Mouse (Mus musculus) hindbrain, embryonic 15.5 days (tissue): ENCODE measurements at regions not wholly inside any gene's neighbourhood (a gene's known extent, or its start where the extent isn't known, plus 50 kb on each side); places are given as distances from the start of the nearest gene placed in this dataset.
"Not testable (repeated sequence)": the region's sequence is repeated elsewhere in the genome, so short reads cannot be mapped to it uniquely, and the experiment has no call there.

Experiments
- ATAC-seq: fragments of 200-750 bp; cut with Nextera tagmentation; 2 replicates; pipeline ENCODE4 v1.8.0; 2017; ENCODE audit warnings: low read depth, moderate number of reproducible peaks, moderate TSS enrichment; ENCODE audit not compliant: low FRiP score
- H3K27ac ChIP-seq: fragments of 300-500 bp; sonication (generic); replicated peaks from 2 replicates; pipeline ENCODE4 v1.5.1; 2015; ENCODE audit warnings: mild to moderate bottlenecking, inconsistent platforms
- H3K27me3 ChIP-seq: fragments of 300-500 bp; sonication (generic); 2 replicates; pipeline ENCODE4 v1.6.1; 2015; ENCODE audit warnings: control low read depth, inconsistent platforms
- H3K36me3 ChIP-seq: fragments of 300-500 bp; sonication (generic); 2 replicates; pipeline ENCODE4 v1.6.1; 2015; ENCODE audit warnings: control low read depth, inconsistent platforms
- H3K4me1 ChIP-seq: fragments of 300-500 bp; sonication (generic); replicated peaks from 2 replicates; pipeline ENCODE4 v1.6.1; 2015; ENCODE audit warnings: control low read depth, inconsistent platforms
- H3K4me2 ChIP-seq: fragments of 300-500 bp; sonication (generic); 2 replicates; pipeline ENCODE4 v1.6.1; 2015; ENCODE audit warnings: moderate library complexity, mild to moderate bottlenecking, inconsistent platforms
- H3K4me3 ChIP-seq: fragments of 300-500 bp; sonication (generic); 2 replicates; pipeline ENCODE4 v1.5.1; 2015; ENCODE audit warnings: mild to moderate bottlenecking, inconsistent platforms
- H3K9ac ChIP-seq: fragments of 300-500 bp; sonication (generic); 2 replicates; pipeline ENCODE4 v1.6.1; 2015; ENCODE audit warnings: inconsistent platforms
- H3K9me3 ChIP-seq: fragments of 300-500 bp; sonication (generic); 2 replicates; pipeline ENCODE4 v1.6.1; 2016; ENCODE audit warnings: control low read depth, inconsistent platforms
- WGBS: fragments of 180-500 bp; shearing (Covaris S2); methylation state at CpG from one replicate; pipeline ENCODE4 v1.1.7; 2015; 5-methylcytosine and 5-hydroxymethylcytosine counted together

DNA sequence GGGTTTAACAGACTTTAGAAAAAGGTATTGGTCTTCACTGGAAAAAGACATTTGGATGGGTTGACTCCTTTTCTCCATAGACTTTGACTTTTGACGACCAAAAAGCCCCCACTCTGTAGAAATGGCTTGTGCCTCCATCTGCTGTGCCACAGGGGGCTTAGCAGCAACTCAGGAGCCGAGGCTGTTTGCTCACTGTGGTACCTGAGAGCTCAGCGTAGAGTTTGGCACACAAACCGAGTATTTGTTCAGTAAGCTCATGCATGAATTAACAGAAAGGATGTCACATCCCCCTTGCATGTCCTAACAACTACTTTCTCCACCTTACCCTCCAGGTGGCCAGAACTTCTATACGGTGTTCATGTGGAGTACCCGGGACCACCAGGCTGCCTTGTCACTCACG lies 149.7 kb upstream of the Map1b start:
- Histone ChIP-seq H3K9ac (no peak overlapping the region), H3K4me3 (no peak overlapping the region), H3K27ac (no peak overlapping the region), H3K4me1 (peaks cover 5% of the 10 kb centered on the region), H3K4me2 (no peak overlapping the region), H3K36me3 (no peaks in the 10 kb centered on the region), H3K27me3 (no peaks in the 10 kb centered on the region), H3K9me3 (no peaks in the 10 kb centered on the region)
- ATAC-seq = no peak
- 60% methylated on average over 7 of the region's 7 CpGs for WGBS

- H3K9ac ChIP-seq, H3K36me3 ChIP-seq, H3K27ac ChIP-seq, H3K27me3 ChIP-seq, H3K4me2 ChIP-seq, H3K4me1 ChIP-seq, H3K9me3 ChIP-seq, H3K4me3 ChIP-seq, ATAC-seq: not testable (repeated sequence)
- 93% methylated on average over 12 of the region's 12 CpGs for WGBS
Observed at GRCm38 (mm10) chr13:99663422-99663821, 147.1 kb upstream of the Map1b start.

- peak; percentile 21; the same call in 1 of the 2 replicates for ATAC-seq
- WGBS = 66% methylated on average over 6 of the region's 6 CpGs
- H3K27ac ChIP-seq = no peak overlapping the region
Observed at GRCm38 (mm10) chr13:99647661-99648204, 131.4 kb upstream of the Map1b start.

GRCm38 (mm10) chr13:99644771-99645170 lies 128.4 kb upstream of the Map1b start:
- 66% methylated on average over 1 of the region's 1 CpGs for WGBS
- H3K9me3 ChIP-seq = no peaks in the 10 kb centered on the region
- no peaks in the 10 kb centered on the region for H3K27me3 ChIP-seq
- H3K27ac ChIP-seq = peak overlapping the region; percentile 13; the same call in 1 of the 2 replicates
- no peaks in the 10 kb centered on the region for H3K36me3 ChIP-seq
- ATAC-seq = peak; percentile 46
- H3K4me1 ChIP-seq = peaks cover 27% of the 10 kb centered on the region
- H3K9ac ChIP-seq = no peak overlapping the region
- H3K4me3 ChIP-seq = no peak overlapping the region
- H3K4me2 ChIP-seq = no peak overlapping the region

More at GRCm38 (mm10) chr13:99647661-99648204, 131.4 kb upstream of the Map1b start:
- no peak overlapping the region for H3K4me3 ChIP-seq
- no peak overlapping the region for H3K9ac ChIP-seq
- peaks cover 15% of the 10 kb centered on the region for H3K4me1 ChIP-seq
- no peaks in the 10 kb centered on the region for H3K27me3 ChIP-seq
- H3K36me3 ChIP-seq = no peaks in the 10 kb centered on the region
- H3K4me2 ChIP-seq = no peak overlapping the region
- H3K9me3 ChIP-seq = no peaks in the 10 kb centered on the region

GRCm38 (mm10) chr13:99642811-99643210 lies 126.5 kb upstream of the Map1b start:
- Histone ChIP-seq H3K4me1 (peaks cover 27% of the 10 kb centered on the region), H3K9ac (no peak overlapping the region), H3K36me3 (no peaks in the 10 kb centered on the region), H3K4me2 (no peak overlapping the region), H3K27ac (peak overlapping the region; percentile 6; the same call in 1 of the 2 replicates), H3K4me3 (no peak overlapping the region), H3K27me3 (no peaks in the 10 kb centered on the region), H3K9me3 (no peaks in the 10 kb centered on the region)
- WGBS = 46% methylated on average over 5 of the region's 5 CpGs
- ATAC-seq = no peak

DNA sequence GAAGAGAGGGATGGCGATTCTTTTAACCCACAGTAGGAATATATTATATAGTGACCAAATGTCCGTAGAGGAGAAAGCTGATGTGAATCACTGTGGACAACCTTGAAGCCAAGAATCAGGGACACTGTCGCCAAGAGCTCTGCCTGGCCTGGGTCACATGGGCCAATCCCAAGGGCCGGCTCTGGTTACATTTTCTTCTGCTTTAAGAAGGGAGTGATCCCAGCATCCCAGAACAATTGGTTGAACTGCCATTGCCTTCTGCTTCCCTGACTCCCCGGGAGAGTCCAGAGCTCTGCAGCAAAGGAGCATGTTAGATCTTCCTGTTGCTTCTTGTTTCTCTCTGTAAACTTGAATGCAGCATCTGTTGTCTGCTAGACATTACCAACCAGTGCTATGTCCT lies 126.0 kb upstream of the Map1b start:
- Histone ChIP-seq H3K4me3 (no peak overlapping the region), H3K27me3 (no peaks in the 10 kb centered on the region), H3K4me2 (no peak overlapping the region), H3K4me1 (peaks cover 27% of the 10 kb centered on the region), H3K9me3 (no peaks in the 10 kb centered on the region), H3K27ac (peak overlapping the region; percentile 35), H3K9ac (no peak overlapping the region), H3K36me3 (no peaks in the 10 kb centered on the region)
- WGBS = 53% methylated on average over 5 of the region's 5 CpGs
- ATAC-seq = no peak

DNA sequence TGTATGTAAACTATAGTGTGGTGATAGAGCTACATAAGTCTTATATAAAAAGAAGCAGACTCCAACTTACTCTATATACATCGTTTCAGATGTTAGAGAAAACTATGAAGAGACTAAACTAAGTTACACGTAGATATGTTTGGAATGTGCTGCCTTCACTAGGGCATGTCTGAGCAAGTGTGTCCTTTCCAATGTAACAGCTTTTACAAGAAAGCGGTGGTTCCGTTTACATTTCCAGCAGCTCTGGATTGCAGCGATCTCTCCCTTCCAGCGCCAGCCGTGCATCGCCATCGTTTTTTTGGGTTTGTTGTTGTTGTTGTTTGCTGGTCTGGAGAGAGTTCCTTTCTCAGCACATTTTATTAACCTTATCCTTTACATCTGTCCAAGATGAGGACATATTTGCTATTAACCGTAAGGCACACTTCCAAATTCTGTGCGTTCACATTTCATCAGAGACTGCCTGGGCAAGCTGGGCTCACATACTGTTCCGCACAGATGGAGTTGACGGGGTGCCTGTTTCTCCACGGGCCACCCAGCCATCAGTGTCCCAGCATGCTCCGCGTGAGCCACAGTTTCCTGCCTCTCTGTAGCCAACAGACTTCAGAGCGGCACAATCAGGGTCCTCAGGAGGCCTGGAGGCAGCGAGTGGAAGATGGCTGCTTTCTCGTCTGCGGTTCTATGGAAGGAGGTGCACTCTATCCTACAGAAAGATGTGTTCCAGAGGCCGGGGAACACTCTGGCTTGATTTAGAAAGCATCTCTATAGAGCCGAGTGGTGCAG lies 125.2 kb upstream of the Map1b start:
- Histone ChIP-seq H3K4me2 (0 out of 2 replicates have a peak overlapping the region, but pooled peaks have one; percentile 11), H3K4me3 (no peak overlapping the region), H3K9ac (no peak overlapping the region), H3K9me3 (no peaks in the 10 kb centered on the region), H3K27me3 (no peaks in the 10 kb centered on the region), H3K36me3 (no peaks in the 10 kb centered on the region), H3K27ac (peak overlapping the region; percentile 35), H3K4me1 (peaks cover 27% of the 10 kb centered on the region)
- WGBS = 67% methylated on average over 22 of the region's 22 CpGs
- peak; percentile 35; the same call in 1 of the 2 replicates for ATAC-seq

- no peak overlapping the region for H3K27ac ChIP-seq
- no peak overlapping the region for H3K4me3 ChIP-seq
- no peak overlapping the region for H3K9ac ChIP-seq
- no peak for ATAC-seq
- WGBS = 79% methylated on average over 5 of the region's 5 CpGs
- H3K4me1 ChIP-seq = no peaks in the 10 kb centered on the region
- H3K4me2 ChIP-seq = no peak overlapping the region
- no peaks in the 10 kb centered on the region for H3K27me3 ChIP-seq
- no peaks in the 10 kb centered on the region for H3K9me3 ChIP-seq
- H3K36me3 ChIP-seq = no peaks in the 10 kb centered on the region
Observed at GRCm38 (mm10) chr13:99632706-99633105, 116.4 kb upstream of the Map1b start.

GRCm38 (mm10) chr13:99630800-99631199 lies 114.5 kb upstream of the Map1b start:
- WGBS = 89% methylated on average over 3 of the region's 3 CpGs
- no peaks in the 10 kb centered on the region for H3K36me3 ChIP-seq
- no peak overlapping the region for H3K9ac ChIP-seq
- no peaks in the 10 kb centered on the region for H3K9me3 ChIP-seq
- no peak overlapping the region for H3K4me3 ChIP-seq
- no peak for ATAC-seq
- H3K27me3 ChIP-seq = no peaks in the 10 kb centered on the region
- H3K4me1 ChIP-seq = no peaks in the 10 kb centered on the region
- no peak overlapping the region for H3K4me2 ChIP-seq
- no peak overlapping the region for H3K27ac ChIP-seq

- 96% methylated on average over 22 of the region's 22 CpGs for WGBS
- Histone ChIP-seq H3K36me3 (no peaks in the 10 kb centered on the region), H3K27me3 (no peaks in the 10 kb centered on the region), H3K9ac (no peak overlapping the region), H3K9me3 (no peaks in the 10 kb centered on the region), H3K4me3 (no peak overlapping the region), H3K4me2 (no peak overlapping the region), H3K27ac (no peak overlapping the region), H3K4me1 (no peaks in the 10 kb centered on the region)
- ATAC-seq = no peak
Observed at GRCm38 (mm10) chr13:99630356-99630755, 114.0 kb upstream of the Map1b start.

- Histone ChIP-seq H3K4me1 (no peaks in the 10 kb centered on the region), H3K4me3 (no peak overlapping the region), H3K4me2 (no peak overlapping the region), H3K27ac (no peak overlapping the region), H3K27me3 (no peaks in the 10 kb centered on the region), H3K9ac (no peak overlapping the region), H3K36me3 (no peaks in the 10 kb centered on the region), H3K9me3 (no peaks in the 10 kb centered on the region)
- ATAC-seq = no peak
- 78% methylated on average over 4 of the region's 4 CpGs for WGBS
Observed at GRCm38 (mm10) chr13:99625196-99625595, 108.9 kb upstream of the Map1b start.

DNA sequence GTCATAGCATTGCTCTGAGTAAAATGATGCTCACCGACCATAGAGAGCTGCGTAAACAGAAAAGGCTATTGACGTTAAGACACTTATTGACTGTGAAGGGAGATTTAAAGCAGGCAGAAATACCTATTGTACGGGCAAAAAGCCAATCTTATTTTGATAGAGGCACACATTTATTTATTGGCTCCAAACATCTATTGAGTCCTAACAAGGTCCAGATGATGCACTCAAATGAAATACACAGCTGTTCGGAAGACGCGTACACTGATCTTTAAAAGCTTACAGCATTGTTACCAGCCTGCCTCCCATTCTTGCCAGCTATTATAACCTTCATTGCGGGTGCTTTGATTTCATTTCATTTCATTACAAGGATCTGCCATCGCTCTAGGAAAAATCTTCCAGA lies 102.0 kb upstream of the Map1b start:
- Histone ChIP-seq H3K27me3 (no peaks in the 10 kb centered on the region), H3K9ac (no peak overlapping the region), H3K9me3 (no peaks in the 10 kb centered on the region), H3K4me1 (no peaks in the 10 kb centered on the region), H3K4me3 (no peak overlapping the region), H3K4me2 (no peak overlapping the region), H3K27ac (no peak overlapping the region), H3K36me3 (no peaks in the 10 kb centered on the region)
- WGBS = 77% methylated on average over 9 of the region's 9 CpGs
- ATAC-seq = no peak
